Mouse (Mus musculus) CH12F3 (cell line): ENCODE data around the gene Map7d1.

Experiments
- in situ Hi-C: fragments of 300-500 bp; cut with MboI; formaldehyde crosslinking; loops from 2 replicates; pipeline ENCODE4 v1.14.3; 2020; ENCODE audit warnings: low sequenced_read_pairs

The Map7d1 gene

DNA sequence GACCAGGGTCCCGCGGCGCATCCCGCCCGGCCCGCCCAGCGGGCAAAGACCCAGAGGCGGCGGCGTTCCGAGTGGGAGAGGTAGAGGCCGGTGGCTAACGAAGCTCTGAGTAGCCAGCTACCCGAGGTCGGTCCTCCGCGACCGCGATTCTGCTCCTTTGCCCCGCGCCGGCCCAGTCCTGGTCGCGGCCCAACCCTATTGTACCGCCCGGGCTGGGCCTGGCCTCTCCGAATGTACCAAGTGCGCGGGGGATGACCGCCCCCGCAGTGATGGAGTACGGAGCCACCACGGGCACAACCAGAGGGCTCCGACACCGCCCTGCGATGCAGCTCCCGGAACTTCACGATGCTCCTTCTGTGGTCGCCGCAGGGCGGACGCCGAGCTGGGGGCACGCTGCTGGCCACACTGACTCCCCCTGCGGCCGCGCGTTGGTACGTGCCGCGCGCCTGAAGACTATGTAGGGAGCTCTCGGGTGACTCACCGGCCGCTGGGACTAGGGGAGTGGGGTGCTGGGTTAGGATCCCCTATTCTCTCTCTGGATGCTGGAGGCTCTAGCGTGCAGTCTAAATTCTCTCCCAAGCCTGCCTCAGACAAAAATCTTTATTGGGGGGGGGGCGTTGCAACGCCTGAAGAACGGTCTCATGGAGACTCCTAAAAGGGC is at the start of gene Map7d1:
Gene Map7d1 (minus strand): TSS at position 213 of the 661 bp plus-strand sequence.
- in situ Hi-C loops, result no loop called here

DNA sequence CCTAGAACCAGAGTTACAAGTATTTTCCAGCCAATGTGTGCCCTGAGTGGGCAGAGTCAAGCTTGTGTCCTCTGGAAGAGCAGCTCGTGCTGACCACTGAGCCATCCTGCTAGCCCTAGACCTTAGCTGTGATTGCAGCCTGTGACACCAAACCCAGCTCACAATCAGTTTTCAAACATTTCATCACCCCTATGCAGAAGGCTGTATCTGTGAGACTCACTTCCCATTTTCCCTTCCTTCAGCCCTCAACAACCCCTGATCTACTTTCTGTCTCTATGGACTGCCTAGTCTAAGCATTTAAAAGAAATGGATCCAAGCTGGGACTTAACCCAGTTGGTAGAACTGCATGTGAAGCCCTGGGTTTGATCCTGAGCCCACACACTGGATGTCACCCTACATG is 49.3 kb upstream of the Map7d1 start:
- in situ Hi-C loops, result loop anchor here (10.0 kb wide), 1 partner anchor 81 kb away; no protein-coding TSS in a partner anchor

DNA sequence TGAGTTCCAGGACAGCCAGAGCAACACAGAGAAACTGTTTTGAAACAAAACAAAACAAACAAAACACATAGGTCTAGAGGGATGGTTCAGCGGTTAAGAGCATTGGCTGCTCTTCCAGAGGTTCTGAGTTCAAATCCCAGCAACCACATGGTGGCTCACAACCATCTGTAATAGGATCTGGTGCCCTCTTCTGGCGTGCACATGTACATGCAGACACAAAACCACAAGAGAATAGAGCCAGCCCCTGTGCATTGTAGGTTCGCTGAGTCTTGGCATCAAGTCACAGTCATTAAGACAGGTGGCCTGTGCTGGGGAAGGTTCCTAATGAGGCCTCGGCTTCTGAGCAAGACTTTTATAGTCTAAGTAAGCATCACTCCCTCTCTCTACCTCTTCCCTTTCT is 47.7 kb upstream of the Map7d1 start:
- in situ Hi-C loops, result loop anchor here (10.0 kb wide), 1 partner anchor 79 kb away; no protein-coding TSS in a partner anchor

DNA sequence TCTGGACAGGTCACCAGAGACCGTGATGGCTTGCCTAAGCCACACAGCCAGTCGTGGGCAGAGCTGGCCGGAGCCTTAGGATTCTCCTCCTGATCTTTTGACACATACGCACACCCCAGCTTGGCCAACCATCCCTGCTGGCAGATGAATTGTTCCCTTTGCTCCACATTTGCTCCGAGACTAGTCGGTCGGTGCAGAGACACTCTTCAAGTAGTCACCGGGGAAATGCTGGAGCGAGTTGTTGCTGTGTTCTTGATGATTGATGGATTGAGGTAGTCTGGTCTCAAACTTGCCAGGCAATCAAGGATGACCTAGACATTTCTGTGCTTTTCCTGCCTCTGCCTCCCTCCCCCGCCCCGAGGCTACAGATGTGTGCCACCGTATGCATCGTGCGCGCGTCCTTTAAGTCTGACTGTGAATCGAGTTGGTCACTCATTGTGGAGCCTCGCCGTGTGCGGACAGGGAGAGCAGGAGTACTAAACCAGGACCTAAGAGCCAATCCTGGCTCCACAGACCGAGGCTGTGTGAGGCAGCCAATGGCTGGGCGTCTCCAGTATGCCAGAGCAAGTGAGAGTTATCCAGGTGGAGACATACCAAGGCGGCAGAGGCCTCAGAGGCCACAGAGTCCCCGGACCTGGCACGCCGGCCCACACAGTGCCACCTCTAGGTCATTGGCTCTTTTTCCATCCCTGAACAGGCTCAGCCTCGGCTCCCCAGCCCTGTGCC is 45.6 kb upstream of the Map7d1 start:
- in situ Hi-C loops, result loop anchor here (10.0 kb wide), 1 partner anchor 77 kb away; no protein-coding TSS in a partner anchor

DNA sequence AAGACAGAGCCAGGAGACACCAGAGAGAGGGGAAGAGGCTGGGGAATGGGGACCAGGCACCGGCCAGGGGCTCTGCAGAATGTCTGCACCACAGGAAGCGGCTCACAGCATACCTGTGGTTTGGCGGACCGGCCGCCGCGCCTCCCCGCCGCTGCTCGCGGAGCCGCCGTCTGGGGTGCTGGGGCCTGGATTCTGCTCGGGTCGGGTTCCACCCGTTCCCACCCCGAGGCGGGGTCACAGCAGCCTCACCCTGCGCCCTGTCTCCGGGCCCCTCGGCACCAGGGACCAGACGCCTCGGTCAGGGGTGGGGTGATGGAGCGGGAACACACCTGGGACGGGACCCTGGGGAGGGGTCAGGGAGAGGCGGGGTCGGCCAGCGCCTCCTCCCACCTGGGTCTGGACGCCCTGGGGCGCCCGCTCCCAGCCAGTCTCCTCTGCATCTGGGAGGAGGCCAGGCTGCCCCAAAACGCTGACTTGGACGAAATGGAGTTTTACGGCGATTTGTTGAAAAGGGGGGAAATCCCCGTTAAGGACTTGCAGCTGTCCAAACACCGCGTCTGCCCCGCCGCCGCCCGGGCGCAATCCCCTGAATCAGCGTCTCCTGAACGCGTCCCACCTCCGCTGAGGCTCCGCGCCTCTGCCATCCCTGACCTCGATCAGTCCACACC is 44.9 kb upstream of the Map7d1 start:
- in situ Hi-C loops, result loop anchor here (10.0 kb wide), 1 partner anchor 76 kb away; no protein-coding TSS in a partner anchor

DNA sequence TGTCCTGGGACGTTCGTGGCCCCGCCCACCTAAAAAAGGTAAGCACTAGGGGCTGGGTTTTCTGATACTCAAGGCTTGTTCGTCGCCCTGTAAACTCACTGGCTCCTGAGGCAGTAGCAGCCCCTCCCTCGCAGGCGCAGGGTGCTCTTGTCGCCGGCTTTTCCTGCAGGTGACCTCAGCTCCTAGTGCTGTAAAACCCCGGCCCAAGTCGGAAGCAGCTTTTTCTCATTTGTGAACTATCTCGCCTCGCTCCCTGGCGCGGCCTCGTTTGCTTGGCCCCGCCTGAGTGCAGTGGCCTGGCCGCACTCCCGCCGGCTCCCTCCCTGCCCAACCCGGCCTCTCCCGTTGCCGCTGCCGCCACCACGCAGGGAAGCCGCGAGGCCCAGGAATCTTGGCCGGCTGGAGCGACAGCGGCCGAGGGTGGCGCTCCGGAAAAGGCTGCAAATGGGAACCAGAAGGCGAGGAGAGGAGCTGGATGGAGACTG is 40.5 kb upstream of the Map7d1 start:
- in situ Hi-C loops, result no loop called here

DNA sequence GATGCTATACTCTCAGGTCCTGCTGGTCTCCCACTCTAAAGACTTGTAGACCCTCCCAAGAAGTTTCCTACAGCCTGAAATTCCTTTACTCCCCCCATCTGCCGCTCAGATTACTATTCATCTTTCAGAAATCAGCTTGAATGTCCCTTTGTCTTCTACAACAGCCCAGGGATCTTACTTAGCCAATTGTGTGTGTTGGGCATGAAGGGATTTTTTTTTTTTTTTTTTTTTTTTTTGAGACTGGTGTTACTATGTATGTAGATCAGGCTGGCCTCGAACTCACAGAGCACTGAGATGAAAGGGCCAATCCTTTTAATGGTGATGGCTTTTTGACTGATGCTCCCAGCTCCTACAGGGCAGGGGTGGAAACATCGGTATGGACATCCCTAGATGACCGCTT is 39.8 kb upstream of the Map7d1 start:
- in situ Hi-C loops, result no loop called here

DNA sequence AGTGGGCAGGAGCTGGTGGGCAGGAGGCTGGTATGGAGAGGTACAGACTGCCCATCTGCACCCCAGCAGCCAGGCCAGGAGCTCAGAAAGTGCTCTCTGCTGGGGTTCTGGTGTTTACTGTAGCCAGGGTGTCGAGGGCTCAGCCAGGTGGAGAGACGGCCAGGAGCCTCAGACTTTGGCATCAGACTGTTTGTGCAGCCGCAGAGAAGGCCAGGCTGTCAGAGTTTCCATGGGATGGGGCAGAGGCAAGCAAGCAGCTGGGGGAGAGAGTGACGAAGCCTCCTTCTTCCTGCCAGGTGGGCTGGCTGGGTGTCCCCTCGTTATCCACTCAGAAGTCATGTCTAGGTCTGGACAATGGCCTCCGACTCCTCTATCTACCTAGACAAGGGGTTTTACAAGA is 39.0 kb upstream of the Map7d1 start:
- in situ Hi-C loops, result no loop called here

DNA sequence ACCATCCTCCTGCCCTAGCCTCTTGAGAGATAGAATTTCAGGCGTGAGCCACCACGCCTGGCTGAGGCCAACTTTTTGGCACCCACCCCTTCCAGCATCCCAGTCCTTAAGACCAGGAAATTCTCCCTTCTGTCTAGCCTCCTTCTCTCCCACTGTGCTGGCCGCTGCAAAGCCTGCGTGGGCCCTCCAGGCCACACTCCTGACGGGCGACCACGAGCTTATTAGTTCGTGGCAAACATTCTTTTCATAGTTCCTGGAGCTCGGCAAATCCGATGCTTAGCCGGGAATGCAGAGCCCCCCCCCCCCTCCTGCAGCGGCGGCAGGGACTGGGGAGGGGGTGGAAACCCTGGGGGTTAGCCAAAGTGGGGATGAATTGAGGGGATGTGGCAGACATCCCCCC is 35.1 kb upstream of the Map7d1 start:
- in situ Hi-C loops, result no loop called here

DNA sequence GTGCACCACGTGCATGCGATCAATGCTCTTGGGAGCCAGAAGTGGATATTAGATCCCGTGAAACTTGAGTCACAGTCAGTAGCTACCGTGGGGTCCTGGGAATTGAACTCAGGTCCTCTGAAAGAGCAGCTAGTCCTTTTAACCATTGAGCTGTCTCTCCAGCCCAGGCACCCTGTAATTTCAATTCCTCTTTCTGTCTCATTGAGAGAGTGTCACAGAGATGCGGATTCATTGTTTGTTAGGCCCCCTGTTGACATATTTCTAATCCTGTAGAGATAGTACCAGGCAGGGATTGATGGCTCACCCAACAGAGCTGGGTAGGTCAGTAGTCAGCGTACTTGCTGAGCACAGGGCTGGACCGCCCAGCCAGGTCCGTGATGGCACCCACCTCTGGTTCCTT is 34.2 kb upstream of the Map7d1 start:
- in situ Hi-C loops, result no loop called here

DNA sequence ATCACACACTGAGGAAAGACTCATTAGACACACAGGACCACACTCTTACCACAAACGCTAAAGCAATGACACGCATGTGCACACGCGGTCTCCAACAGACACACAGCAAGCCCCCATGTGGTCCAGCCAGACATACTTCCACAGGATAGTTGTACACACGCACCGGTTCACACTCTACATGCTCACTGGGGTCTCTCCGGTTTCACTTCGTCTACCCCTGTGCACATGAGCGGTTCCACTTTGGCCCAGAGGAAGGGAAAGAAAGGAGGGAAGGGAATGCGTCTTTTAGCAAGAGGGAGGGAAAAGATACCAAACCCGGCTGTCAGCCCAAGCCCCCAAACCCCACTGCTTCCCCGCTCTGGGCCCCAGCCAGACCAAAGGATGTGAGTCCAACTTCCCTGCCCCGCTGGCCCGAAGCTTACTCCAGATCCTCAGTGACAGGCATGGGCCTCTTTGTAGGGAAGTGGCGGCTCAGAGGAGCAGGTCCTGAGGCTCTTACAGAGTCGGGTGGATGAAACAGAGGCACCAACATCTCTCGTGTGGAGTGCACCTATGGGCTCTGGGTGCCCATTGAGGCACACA is 32.0 kb upstream of the Map7d1 start:
- in situ Hi-C loops, result no loop called here

DNA sequence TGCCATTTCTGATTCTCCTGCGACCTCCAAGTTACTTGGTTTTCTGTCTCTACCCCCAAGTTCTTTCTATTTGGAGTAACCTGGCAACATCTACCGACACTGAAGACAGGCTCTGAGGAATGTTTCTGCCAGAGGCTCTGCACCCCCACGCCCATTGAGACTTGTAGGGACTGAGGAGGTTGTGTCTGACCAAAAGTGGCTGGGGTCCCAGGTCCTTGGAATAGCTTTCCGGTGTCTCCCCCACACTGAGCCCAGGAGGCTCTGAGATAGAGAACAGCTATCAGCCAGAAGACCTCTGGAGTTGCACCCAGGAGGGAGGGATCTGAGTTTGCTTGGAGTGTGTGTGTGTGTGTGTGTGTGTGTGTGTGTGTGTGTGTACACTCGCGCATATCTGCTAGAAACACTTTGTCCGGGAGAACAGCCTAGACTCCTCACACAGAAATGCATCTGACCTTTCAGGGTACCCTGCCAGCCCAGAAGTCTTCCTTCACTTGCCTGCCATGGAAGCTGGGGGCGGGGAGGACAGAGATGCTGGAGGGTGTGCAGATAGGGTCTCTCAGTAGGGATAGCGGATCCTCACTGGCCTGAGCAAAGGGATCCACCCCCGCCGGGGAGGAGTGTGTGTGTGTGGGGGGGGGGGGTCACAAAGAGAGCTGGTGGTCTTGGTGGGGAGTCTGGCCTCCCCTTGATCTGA is 31.3 kb upstream of the Map7d1 start:
- in situ Hi-C loops, result no loop called here

DNA sequence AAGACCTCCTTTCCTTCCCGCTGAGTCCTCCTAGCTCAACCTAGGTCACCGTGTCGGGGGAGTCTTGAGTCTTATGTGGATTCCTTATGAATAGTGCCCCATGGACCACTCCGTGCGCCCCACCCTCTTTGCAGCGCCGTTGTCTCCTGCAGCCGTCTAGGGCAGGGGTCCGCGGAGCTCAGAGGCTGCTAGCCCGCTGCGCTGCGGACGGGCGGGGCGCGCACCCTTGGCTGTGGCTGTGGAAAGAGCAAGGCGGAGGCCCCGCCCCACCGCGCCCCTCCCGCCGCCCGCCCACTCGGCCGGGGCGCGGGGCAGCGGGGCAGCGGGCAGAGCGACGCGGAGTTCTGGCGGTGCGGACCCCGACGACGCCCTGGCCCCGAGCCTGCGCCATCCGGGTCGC is 30.3 kb upstream of the Map7d1 start, which contains the start of gene Col8a2:
Gene Col8a2 (plus strand): TSS at position 302 of the 400 bp plus-strand sequence.
- in situ Hi-C loops, result no loop called here

DNA sequence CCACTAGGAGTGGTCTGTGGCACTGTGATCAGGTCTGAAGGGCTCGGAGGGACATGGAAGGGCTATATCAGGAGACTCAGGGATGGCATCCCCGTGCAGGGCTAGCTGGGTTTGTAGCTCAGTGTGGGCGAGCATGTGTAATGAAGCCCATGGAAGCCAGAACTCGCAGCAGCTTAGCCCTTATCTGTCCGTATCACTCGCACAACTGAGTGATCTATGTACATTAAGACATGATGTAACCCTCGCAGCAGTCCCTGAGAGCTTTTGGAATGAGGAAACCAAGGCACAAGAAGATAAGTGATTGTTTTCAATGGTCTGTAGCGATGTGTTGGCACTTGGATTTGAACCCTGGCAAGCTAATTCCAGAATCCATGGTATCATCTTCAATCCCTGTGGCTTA is 27.4 kb upstream of the Map7d1 start:
- in situ Hi-C loops, result no loop called here

DNA sequence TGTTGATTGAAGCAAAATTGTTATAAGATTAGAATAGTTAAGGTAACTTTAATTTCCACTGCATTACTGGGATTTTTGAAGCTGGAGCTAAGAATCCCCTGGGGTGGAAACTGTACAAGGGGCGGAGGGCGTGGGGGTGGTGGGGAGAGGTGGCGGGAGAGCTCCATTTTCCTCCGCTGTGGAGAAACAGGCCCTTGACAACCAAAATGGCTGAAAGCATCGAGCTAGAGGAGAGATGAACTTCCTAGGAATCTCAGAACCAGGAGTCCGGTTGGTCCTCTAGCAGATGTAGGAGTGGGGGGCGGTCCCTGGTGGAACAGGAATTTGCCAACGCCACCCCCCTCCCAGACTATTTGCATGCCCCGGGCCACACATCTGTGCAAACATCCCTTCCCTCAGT is 25.6 kb upstream of the Map7d1 start:
- in situ Hi-C loops, result no loop called here

DNA sequence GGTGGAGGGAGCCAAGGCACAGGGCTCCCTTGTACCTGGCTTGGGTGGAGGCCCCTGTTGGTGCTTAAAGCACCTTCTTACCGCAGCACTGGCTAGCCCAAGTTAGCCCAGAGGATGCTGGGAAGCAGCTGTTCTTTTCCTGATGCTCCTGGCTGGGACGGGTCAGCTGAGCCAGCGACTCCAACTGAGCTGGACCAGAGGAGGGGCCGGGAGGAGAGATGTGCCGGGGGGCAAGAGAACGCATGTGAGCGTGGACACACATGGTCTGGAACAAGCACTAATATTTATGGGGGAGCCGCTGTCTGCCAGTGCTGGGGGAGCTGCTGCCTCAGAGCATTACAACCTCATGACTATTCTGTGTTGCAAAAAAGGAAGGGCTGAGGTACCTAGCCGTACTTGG is 22.8 kb upstream of the Map7d1 start:
- in situ Hi-C loops, result no loop called here

DNA sequence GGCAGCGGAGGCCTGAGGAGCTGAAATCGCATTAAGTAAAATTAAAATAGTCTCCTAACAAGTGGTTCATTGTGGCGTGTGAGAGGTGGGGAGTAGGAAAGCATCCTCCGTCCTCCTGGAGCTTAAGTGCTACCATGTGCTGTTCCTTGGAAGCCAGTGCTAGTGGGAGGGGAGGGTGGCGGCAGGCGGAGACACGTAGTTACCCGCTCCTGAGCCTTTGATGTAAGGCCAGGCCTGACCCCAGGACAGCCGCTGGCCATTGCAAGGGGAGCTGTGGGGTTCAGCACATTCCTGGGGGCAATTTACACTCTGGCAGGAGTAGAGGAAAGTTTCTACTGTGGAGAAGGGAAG is 22.4 kb upstream of the Map7d1 start:
- in situ Hi-C loops, result no loop called here

DNA sequence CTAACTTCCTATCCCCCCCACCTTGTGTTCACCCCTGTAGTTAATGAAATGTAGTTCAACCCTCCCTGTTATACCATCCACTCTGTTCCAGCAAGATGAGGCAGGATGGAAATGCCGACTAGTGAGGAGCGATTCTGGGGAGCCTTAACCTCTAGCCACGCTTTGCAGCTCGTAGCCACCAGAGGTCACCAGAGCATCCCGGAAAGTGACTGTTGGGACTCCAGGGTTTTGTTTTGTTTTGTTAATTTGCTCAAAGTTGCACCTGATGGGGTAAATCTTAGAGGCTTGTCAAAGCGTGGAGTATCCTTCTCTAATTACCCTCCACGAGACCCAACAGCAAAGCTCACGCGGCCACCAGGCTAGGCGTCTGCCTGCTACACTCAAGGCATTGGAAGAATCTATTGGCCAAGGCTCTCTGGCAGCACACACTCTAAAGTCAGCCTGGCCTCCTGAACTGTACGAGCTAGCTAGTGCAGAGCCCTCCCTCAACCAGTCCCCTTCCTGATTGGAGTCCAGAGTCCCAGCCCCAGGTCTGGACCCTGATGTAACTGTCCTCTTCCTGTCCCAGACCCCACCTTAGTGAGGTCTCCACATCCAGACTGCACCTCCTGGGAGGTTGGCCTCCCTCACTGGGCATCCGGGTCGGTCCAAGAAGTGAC is 21.9 kb upstream of the Map7d1 start:
- in situ Hi-C loops, result no loop called here

DNA sequence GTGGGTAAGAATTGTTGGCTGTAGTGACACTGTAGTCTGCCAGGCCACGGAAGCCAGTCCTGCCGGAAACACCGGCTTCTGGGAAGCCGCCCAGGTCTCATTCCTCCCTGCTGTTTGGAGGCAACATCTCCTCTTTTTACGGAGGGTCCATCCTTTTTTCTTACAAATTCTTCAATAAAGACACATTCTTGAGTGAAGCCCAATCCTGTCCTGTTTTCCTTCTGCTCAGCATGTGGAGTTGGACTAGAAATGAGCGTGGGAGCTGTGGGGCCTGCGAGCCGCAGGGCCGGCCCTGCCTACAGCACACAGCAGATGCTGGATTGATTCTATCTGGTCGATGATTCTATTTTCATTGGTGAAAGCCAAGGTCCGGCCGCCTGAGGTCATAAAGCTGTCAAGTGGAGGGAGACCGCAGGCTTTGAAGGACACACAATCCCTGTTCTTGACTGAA is 19.6 kb upstream of the Map7d1 start:
- in situ Hi-C loops, result no loop called here

DNA sequence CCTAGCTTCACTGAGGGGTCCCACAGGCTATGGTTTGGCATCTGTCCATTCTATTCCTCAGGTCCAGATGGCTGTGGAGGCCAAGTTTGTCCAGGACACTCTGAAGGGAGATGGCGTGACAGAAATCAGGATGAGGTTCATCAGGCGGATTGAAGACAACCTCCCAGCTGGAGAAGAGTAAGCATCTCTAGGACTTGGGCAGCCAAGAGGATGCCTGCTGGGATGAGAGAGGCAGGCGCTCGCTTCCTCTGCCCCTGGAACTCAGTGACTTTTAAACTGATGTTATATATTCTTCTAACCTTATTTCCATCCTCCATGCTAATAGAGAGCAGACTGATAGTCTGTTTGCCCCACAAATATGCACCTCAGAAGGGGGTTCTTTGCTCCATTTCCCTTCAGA is 18.9 kb upstream of the Map7d1 start:
- in situ Hi-C loops, result no loop called here
